Mouse (Mus musculus) lung, adult 18-20 months (tissue): Measurements from ENCODE around the gene Capn8.

ENCODE experiments used
- DNase-seq, 2 experiments: peaks; one replicate each; pipeline ENCODE4 v3.0.0; 2022; ENCODE audit warnings: mixed read lengths in 2 of 2

Gene Capn8

GRCm38 (mm10) chr1:182679582-182679981, 114.8 kb downstream of the Capn8 start:
- peak; percentile 81 to 86 for DNase-seq
